Mouse (Mus musculus): ENCODE measurements around the gene Bri3. TPM values are rescaled to one million over a fixed set of nuclear protein-coding genes. Genes with fewer than 3 reads are reported as not detected.
"Not testable (repeated sequence)": the region's sequence is repeated elsewhere in the genome, so short reads cannot be mapped to it uniquely, and the experiment has no call there.

Bri3 gene
- polyA plus RNA-seq, 1 experiment from 2014 or later = 137 TPM

DNA sequence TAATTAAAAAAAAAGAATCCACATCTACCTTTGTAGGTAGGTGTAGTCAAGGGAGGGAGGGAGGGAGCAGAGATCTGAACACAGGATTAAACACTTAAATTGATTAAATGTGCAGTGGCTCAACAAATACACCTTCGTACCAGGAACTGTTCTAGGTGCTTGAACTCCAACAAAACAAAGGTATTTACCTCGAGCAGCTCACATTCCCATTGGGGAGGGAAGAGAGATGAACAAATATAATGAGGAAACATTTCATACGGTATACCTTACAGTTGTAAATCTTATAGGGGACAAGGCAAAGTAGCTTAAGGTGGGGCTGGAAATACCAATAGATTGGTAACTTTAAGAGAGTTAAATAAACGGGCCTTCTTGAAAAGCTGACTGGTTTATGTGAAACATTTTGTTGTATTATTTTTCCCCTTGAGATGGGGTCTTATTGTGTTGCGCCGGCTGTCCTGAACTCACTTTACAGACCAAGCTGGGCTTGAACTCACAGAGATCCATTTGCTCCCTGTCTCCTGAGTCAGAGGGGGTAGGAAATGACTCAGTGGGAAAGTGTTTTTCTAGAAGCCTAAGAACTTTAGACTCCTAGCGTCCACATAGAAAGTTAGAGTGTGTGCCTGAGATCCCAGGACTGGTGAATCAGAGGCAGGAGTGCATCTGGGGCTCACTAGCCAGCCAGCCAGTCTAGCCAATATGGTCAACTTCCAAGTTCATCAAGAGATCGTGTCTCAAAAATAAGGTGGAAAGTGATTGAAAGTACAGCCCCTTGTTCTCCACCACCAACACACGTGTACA lies 108.2 kb downstream of the Bri3 start:
- Histone ChIP-seq H3K27me3 (peaks cover 20% of the 10 kb centered on the region), H3K36me3 (no peaks in the 10 kb centered on the region), H3K27ac (no peak overlapping the region), H3K4me1 (replicated peaks) (peaks cover 5% of the 10 kb centered on the region), H3K4me2 (replicated peaks) (no peak overlapping the region), H3K9ac (replicated peaks) (no peak overlapping the region), H3K4me3 (replicated peaks) (no peak overlapping the region), H3K9me3 (no peaks in the 10 kb centered on the region)
- ATAC-seq = no peak
- WGBS = 85% methylated on average over 9 of the region's 9 CpGs

GRCm38 (mm10) chr5:144356776-144357455 lies 112.7 kb downstream of the Bri3 start:
- Histone ChIP-seq H3K4me2 (replicated peaks) (peak overlapping the region; percentile 96), H3K27ac (no peak overlapping the region), H3K4me1 (replicated peaks) (peaks cover 18% of the 10 kb centered on the region), H3K36me3 (no peaks in the 10 kb centered on the region), H3K4me3 (replicated peaks) (peak overlapping the region; percentile 55), H3K9me3 (no peaks in the 10 kb centered on the region), H3K9ac (replicated peaks) (no peak overlapping the region), H3K27me3 (peaks cover 47% of the 10 kb centered on the region)
- no peak for ATAC-seq
- WGBS = 8% methylated on average over 17 of the region's 17 CpGs

- H3K36me3 ChIP-seq = no peaks in the 10 kb centered on the region
- H3K27ac ChIP-seq = no peak overlapping the region
- peak overlapping the region; percentile 44 for H3K9ac ChIP-seq (replicated peaks)
- H3K9me3 ChIP-seq = no peaks in the 10 kb centered on the region
- H3K4me2 ChIP-seq (replicated peaks) = peak overlapping the region; percentile 96
- H3K4me1 ChIP-seq (replicated peaks) = peaks cover 18% of the 10 kb centered on the region
- peaks cover 47% of the 10 kb centered on the region for H3K27me3 ChIP-seq
- H3K4me3 ChIP-seq (replicated peaks) = peak overlapping the region; percentile 55
- under 1% methylated on average over 21 of the region's 27 CpGs for WGBS
- no peak for ATAC-seq
Observed at GRCm38 (mm10) chr5:144357551-144357880, 113.3 kb downstream of the Bri3 start.

GRCm38 (mm10) chr5:144357881-144358591 lies 113.8 kb downstream of the Bri3 start, which contains the start of gene Baiap2l1:
Gene Baiap2l1 (minus strand): TSS chr5:144358112.
- H3K4me3 ChIP-seq (replicated peaks) = peak within 1 kb of the TSS; percentile 55
- peak; percentile 88 for ATAC-seq
- no peaks in the 10 kb centered on the region for H3K36me3 ChIP-seq
- H3K27ac ChIP-seq = no peak within 1 kb of the TSS
- no peaks in the 10 kb centered on the region for H3K9me3 ChIP-seq
- under 1% methylated on average over 59 of the region's 60 CpGs for WGBS
- peaks cover 47% of the 10 kb centered on the region for H3K27me3 ChIP-seq
- H3K9ac ChIP-seq (replicated peaks) = peak within 1 kb of the TSS; percentile 44
- peak within 1 kb of the TSS; percentile 96 for H3K4me2 ChIP-seq (replicated peaks)
- H3K4me1 ChIP-seq (replicated peaks) = peaks cover 18% of the 10 kb centered on the region

DNA sequence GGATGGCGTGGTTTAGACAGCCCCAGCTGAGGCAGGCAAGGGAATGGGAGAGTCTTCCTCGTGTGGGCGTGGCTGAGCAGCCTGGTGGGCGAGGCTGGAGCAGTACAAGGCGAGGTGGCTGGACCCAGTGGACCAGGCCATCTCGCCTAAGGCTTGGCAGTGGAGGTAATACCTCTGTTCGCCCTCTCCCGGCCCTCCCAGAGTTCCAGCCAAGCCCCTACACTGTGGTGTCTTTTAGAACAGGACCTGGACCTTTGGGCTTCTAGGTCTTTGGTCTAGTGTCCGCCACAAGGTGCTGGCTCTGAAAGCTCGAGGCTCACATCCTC lies 114.3 kb downstream of the Bri3 start:
- peak overlapping the region; percentile 96 for H3K4me2 ChIP-seq (replicated peaks)
- ATAC-seq = peak; percentile 92; the same call in 1 of the 2 replicates
- H3K4me3 ChIP-seq (replicated peaks) = peak overlapping the region; percentile 55
- no peak overlapping the region for H3K9ac ChIP-seq (replicated peaks)
- peaks cover 18% of the 10 kb centered on the region for H3K4me1 ChIP-seq (replicated peaks)
- H3K9me3 ChIP-seq = no peaks in the 10 kb centered on the region
- no peak overlapping the region for H3K27ac ChIP-seq
- 8% methylated on average over 10 of the region's 10 CpGs for WGBS
- peaks cover 47% of the 10 kb centered on the region for H3K27me3 ChIP-seq
- H3K36me3 ChIP-seq = no peaks in the 10 kb centered on the region

GRCm38 (mm10) chr5:144359886-144360285 lies 115.6 kb downstream of the Bri3 start:
- peaks cover 18% of the 10 kb centered on the region for H3K4me1 ChIP-seq (replicated peaks)
- H3K36me3 ChIP-seq = no peaks in the 10 kb centered on the region
- no peak overlapping the region for H3K4me3 ChIP-seq (replicated peaks)
- peaks cover 47% of the 10 kb centered on the region for H3K27me3 ChIP-seq
- H3K9me3 ChIP-seq = no peaks in the 10 kb centered on the region
- 88% methylated on average over 6 of the region's 6 CpGs for WGBS
- ATAC-seq = no peak
- no peak overlapping the region for H3K9ac ChIP-seq (replicated peaks)
- no peak overlapping the region for H3K4me2 ChIP-seq (replicated peaks)
- H3K27ac ChIP-seq = no peak overlapping the region

GRCm38 (mm10) chr5:144360346-144360745 lies 116.1 kb downstream of the Bri3 start:
- no peak overlapping the region for H3K4me3 ChIP-seq (replicated peaks)
- H3K36me3 ChIP-seq = no peaks in the 10 kb centered on the region
- peaks cover 18% of the 10 kb centered on the region for H3K4me1 ChIP-seq (replicated peaks)
- H3K9me3 ChIP-seq = no peaks in the 10 kb centered on the region
- no peak for ATAC-seq
- H3K27me3 ChIP-seq = peaks cover 46% of the 10 kb centered on the region
- no peak overlapping the region for H3K27ac ChIP-seq
- H3K4me2 ChIP-seq (replicated peaks) = no peak overlapping the region
- no peak overlapping the region for H3K9ac ChIP-seq (replicated peaks)
- 51% methylated on average over 6 of the region's 6 CpGs for WGBS

DNA sequence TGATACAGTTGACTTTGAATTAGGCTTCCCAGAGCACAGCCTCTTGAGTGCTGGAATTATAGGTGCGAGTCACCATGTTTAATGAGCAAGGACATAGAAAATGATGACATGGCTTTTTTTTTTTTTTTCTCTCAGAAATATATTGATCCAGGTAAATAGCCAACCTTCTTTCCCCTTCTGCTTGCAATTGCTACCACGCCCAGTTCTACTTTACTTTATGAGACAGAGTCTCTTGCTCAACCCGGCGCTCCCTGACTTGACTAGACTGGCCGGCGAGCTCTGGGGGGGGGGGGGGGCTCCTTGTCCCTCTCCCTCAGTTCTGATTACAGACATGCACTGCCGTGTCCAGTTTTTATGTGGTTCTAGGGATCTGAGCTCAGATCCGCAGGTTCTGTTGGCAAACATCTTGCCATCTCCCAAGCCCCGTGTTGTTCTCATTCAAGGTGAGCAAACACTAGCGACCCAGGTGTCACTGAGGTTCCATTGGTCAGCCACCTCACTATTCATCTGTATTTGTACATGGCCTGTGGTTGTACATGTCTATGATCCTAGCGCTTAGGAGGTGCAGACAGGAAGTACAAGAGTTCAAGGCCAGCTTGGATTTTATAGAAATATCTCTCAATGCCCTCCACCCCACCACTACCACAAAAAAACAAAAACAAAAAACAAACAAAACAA lies 120.6 kb downstream of the Bri3 start:
- ATAC-seq = no peak
- H3K9me3 ChIP-seq = no peaks in the 10 kb centered on the region
- H3K36me3 ChIP-seq = no peaks in the 10 kb centered on the region
- H3K4me3 ChIP-seq (replicated peaks) = no peak overlapping the region
- 97% methylated on average over 11 of the region's 11 CpGs for WGBS
- H3K4me1 ChIP-seq (replicated peaks) = no peaks in the 10 kb centered on the region
- peaks cover 5% of the 10 kb centered on the region; the same call in 1 of the 2 replicates for H3K27me3 ChIP-seq
- H3K4me2 ChIP-seq (replicated peaks) = no peak overlapping the region
- H3K9ac ChIP-seq (replicated peaks) = no peak overlapping the region
- no peak overlapping the region for H3K27ac ChIP-seq

DNA sequence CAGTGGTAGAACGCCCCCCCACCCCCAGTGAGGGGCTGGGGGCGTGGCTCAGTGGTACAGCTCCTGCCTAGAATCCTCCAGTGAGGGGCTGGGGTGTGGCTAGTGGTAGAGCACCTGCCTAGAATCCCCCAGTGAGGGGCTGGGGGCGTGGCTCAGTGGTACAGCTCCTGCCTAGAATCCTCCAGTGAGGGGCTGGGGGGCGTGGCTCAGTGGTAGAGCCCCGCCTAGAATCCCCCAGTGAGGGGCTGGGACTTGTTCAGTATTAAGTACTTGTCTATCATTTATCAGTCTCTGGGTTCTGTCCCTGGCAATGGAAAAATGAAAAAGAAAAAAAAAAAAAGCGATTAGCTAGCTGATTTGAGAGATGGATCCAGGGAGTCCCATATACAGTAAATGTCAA lies 122.3 kb downstream of the Bri3 start:
- H3K9me3 ChIP-seq; H3K4me3 ChIP-seq (replicated peaks); H3K4me1 ChIP-seq (replicated peaks); H3K36me3 ChIP-seq; H3K27ac ChIP-seq; ATAC-seq; H3K9ac ChIP-seq (replicated peaks); H3K4me2 ChIP-seq (replicated peaks); H3K27me3 ChIP-seq: not testable (repeated sequence)
- WGBS = 67% methylated on average over 6 of the region's 6 CpGs

DNA sequence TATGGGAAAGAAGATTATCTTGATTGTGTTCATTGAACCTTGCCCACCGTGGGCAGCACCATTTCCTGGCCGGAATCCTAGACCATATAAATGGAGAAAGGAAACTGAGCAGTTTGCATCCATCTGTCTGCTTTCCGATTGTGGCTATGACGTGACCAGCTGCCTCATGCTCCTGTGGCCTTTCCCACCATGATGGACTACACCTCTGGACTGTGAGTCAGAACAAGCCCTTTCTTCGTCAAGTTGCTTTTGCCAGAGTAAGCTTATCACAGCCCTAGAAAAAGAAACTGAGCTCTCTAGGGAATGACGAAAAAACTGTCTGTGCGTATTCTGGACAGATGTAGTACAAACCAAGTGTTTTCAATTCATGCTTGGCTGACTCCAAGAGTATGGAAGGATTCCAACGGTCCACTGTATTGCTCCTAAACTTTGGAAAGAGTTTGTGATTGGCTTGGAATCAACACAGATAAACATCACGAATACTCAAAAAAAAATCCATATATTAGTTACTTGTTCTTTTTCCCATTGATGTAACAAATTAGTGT lies 124.5 kb downstream of the Bri3 start:
- Histone ChIP-seq H3K4me1 (replicated peaks) (no peaks in the 10 kb centered on the region), H3K27ac (no peak overlapping the region), H3K4me2 (replicated peaks) (no peak overlapping the region), H3K9me3 (no peaks in the 10 kb centered on the region), H3K9ac (replicated peaks) (no peak overlapping the region), H3K36me3 (no peaks in the 10 kb centered on the region), H3K27me3 (no peaks in the 10 kb centered on the region), H3K4me3 (replicated peaks) (no peak overlapping the region)
- ATAC-seq = no peak
- WGBS = 92% methylated on average over 9 of the region's 9 CpGs

- Histone ChIP-seq H3K4me1 (replicated peaks) (no peaks in the 10 kb centered on the region), H3K9ac (replicated peaks) (no peak overlapping the region), H3K36me3 (no peaks in the 10 kb centered on the region), H3K4me3 (replicated peaks) (no peak overlapping the region), H3K27me3 (no peaks in the 10 kb centered on the region), H3K4me2 (replicated peaks) (no peak overlapping the region), H3K27ac (no peak overlapping the region), H3K9me3 (no peaks in the 10 kb centered on the region)
- no peak for ATAC-seq
- 9% methylated on average over 6 of the region's 6 CpGs for WGBS
Observed at GRCm38 (mm10) chr5:144370986-144371385, 126.7 kb downstream of the Bri3 start.
